Mouse (Mus musculus) CD4-positive, CD25-positive, alpha-beta regulatory T cell, adult 2 months (primary cell): ENCODE data around the gene Slco3a1.

Source experiments
- DNase-seq: peaks from one replicate; pipeline ENCODE4 v3.0.0-alpha.2; 2012; ENCODE audit warnings: low read depth, low spot score

The Slco3a1 gene

DNA sequence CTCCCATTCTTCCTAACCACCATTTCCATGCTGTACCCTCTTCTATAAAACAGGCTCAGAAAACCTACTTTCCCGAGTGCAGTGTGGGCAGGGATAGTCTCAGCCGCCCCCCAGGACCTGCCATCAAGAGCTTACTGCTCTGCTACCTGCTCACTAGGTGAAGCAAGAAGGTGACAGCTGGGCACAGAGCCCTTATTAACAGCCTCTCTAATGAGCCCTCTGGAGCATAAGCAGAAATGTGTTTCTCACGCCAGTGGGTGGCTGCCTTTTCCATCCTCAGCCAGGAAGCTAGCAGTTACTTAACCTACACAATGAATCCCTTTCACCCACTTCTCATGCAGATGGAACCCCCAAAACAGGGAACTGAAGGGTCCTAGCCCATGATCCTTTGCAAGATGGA is 66.9 kb downstream of the Slco3a1 start:
- DNase-seq: no peak

- DNase-seq: peak; percentile 77
Observed at GRCm38 (mm10) chr7:74486083-74486482, 68.5 kb downstream of the Slco3a1 start.

DNA sequence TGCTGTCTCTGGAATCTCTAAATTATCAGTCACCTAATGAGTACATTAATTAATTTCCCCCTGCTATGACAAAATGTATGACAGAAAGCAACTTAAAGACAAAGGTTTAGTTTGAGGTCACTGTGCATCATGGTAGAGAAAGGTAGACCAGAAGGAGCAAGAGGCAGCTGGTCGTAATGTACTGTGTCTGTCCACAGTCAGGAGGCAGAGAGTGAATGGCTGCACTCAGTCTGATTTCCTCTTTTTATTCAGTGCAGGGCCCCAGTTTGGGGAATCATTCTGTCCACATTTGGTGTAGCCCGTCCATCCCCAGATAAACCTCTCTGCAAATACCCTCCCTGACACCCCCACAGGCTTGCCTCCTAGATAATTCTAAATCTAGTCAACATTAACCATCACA is 68.9 kb downstream of the Slco3a1 start:
- peak; percentile 5 for DNase-seq

- DNase-seq: no peak
Observed at GRCm38 (mm10) chr7:74484024-74484385, 70.6 kb downstream of the Slco3a1 start.

GRCm38 (mm10) chr7:74483294-74484023 is 71.1 kb downstream of the Slco3a1 start:
- no peak for DNase-seq

GRCm38 (mm10) chr7:74471740-74472139 is 82.8 kb downstream of the Slco3a1 start:
- DNase-seq: no peak

DNA sequence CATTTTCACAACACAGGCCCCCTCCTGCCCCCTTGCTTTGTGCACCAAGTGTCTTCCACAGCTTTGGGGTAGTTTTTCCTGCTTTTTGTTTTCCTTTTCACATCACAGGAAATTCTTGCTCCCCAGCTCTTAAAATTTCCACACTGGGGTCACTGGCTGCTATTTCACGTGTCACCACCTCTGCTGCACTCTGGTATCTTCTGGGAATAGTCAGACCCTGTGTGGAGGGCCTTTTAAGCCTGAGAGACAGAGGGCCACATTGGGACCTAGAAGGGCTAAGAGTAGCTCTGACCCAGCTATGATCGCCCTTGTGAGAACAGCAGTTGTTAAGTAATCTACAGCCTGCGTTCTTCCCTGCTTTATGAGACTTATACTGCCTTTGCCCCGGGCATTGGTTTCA is 87.7 kb downstream of the Slco3a1 start:
- DNase-seq: no peak

GRCm38 (mm10) chr7:74464638-74465037 is 89.9 kb downstream of the Slco3a1 start:
- DNase-seq: no peak

DNA sequence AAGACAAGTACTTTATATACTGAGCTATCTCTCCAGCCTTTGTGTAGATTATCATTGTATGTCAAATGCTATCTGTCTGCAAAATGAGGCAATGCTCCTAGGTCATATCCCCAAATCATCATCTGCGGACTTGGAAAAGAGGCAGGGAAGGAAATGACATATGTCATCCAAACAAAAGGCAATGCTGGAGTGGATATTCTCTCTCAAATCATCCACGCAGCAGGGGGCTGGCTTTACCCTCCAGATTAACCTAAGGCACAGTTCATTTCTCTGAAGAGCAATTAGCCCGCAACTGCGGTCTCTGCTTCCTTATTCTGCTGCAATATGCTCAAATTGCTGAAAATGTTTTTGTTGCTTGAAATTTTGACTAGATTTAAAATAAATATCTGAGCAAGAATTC is 92.1 kb downstream of the Slco3a1 start:
- DNase-seq: no peak

GRCm38 (mm10) chr7:74461736-74462135 is 92.8 kb downstream of the Slco3a1 start:
- no peak for DNase-seq

DNA sequence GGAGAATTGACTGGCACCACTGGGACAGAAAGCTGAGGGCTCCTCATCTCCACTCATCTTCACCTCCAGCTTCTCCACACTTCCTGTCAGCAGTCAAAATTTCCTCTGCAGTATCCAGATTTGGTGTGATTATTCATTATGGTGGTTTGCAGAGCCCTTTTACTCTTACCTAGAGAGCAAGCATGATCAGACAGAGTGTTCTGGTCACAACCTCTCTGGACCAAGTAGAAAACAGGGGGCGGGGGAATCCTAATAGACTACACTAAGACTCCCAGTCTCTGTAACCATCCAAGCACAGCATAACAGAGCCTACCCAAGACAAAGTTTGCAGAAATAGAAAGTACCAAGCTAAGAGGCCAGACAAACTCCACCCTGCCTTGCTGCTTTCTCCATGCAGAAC is 93.4 kb downstream of the Slco3a1 start:
- no peak for DNase-seq

- DNase-seq: no peak
Observed at GRCm38 (mm10) chr7:74459812-74460211, 94.8 kb downstream of the Slco3a1 start.

- DNase-seq: peak; percentile 8
Observed at GRCm38 (mm10) chr7:74459277-74459676, 95.3 kb downstream of the Slco3a1 start.

DNA sequence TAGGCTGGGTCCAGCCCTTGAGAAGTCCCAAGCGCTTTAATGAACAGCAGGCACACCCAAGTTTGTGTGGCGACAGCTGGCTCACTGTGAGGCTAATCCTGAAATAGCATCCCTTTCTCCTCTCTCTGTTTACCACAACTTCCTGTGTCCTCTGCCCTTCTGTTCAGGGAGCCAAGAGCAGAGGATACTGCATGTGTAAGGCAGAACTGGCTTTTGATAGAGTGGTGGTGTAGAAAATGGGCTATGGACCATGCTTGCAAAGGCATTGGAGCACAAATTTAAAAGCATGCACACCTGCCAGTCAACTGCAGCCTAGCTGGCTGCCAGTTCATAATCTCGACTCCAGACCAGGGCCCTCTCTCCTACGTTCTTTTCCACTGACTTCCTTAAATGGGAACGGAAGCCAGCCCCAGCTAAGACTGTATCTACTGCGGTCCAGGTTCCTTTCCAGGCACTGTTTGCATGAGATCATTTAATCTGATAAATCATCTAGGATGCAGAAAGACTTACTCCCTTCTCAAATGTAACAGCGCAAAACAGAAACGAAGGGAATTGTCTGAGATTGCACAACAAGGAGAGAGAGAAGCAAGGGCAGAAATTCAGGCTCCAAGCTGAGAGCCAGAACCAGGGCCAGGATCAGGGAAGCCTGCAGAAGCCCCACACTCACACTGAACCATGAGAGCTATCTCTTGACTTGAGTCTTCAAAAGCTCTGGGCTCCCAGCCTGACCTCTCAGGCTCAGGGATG is 95.9 kb downstream of the Slco3a1 start:
- DNase-seq: no peak

DNA sequence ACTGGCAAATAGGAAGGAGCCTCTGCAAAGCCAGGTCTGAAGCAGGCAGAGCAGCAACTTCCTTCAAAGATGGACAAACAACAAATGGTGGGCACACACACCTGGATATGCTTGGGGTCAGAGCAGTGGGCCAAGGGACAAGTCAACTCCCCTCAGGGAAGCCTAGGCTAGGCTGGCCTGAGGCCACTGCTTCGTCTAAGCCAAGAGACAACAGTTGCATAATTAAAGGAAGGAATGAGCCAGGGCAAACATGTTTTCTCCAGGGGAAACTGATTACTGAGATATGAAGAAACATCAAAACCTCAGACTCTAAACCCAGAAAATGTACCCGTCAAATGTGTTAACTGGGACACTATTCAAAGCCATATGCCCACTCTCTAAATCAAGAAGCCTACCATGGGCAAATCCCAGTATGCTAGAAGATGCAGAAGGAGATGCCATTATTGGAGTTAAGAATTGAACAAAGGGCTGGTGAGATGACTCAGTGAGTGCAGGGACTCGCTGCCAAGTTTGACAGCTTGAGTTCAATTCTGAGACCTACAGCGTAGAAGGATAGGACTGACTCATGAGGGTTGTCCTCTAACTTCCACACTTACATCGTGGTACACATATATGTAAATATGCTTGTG is 97.1 kb downstream of the Slco3a1 start:
- no peak for DNase-seq

- DNase-seq: no peak
Observed at GRCm38 (mm10) chr7:74456781-74457180, 97.8 kb downstream of the Slco3a1 start.

GRCm38 (mm10) chr7:74451047-74451446 is 103.5 kb downstream of the Slco3a1 start:
- no peak for DNase-seq

- DNase-seq: no peak
Observed at GRCm38 (mm10) chr7:74449802-74450201, 104.8 kb downstream of the Slco3a1 start.

- no peak for DNase-seq
Observed at GRCm38 (mm10) chr7:74447781-74448180, 106.8 kb downstream of the Slco3a1 start.

DNA sequence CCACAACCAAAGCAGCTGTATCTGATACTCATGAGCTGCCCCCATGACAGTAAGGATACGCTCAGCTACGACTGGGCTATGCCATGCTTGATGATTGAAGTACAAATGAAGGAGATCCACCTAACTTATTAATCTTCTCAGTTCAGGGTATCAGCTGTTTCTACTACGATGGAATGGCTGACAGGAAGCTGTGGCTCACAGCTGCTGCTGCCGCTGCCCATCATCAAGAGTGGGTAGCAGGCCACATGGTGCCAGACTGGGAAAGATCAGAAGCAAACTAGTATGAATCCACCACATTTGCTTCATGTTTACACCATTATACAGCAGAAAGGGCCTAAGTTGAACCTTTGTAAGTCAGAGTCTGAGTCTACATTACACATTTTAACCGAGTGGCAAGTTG is 109.4 kb downstream of the Slco3a1 start:
- DNase-seq: no peak

DNA sequence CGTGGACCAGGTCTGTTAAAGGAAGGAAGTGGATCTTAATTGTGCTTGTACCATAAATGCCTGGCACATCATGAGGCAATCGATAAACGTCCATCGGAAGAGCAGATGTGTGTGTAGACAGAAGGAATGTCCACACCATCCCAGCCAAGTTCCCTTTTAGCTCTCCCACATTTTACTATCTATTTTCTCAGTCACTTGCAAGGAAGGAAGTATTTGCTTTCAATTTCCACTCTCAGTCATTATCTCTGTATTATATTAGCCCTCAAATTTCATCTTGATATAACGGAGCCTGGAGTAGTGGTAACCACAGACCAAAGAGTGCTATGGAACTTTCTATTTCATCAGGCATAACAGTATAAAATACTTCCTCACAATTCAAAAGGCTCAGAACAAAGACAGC is 112.2 kb downstream of the Slco3a1 start:
- no peak for DNase-seq

DNA sequence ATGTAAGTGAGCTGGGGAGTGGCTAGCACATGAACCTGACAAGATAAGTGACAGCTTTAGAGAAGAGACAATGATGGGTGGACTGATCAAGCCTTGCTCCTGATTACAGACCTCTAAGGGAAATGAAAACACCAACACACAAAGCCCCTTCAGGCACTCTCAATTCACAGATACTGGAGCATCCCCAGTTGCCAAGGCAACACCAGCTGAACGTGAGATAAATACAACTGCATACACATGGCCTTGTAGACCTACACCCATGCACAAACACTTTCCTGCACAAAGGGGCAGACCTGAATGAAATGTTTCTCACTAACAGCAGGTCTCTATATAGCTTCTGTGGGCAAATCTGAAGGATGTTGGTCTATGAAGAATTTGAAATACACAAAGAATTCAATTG is 117.0 kb downstream of the Slco3a1 start:
- DNase-seq: no peak

DNA sequence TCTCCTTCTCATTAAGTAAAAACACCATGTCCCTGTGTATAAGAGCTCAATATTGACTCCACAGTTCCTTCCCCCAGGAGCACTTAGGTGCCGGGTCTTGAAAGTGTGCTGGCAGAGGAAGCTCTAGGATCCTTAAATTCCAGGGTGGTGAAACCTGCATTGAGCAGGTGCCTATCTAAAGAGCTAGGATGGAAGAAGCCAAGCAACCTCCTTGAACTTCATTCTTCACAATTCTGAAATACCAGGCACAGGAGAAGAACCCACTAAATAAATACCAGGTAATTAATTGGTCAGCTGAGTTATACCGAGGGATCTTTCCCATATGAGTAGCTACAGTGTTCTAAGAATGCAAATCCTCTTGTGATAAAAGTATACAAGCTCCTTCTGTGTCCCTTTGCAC is 117.9 kb downstream of the Slco3a1 start:
- DNase-seq: no peak
